Mouse (Mus musculus) megakaryocyte, embryonic 14.5 days (primary cell): ENCODE results near the gene Cyp2c70. TPM values are rescaled to one million over a fixed set of nuclear protein-coding genes. Genes with fewer than 3 reads are reported as not detected.
"Not testable (repeated sequence)": the region's sequence is repeated elsewhere in the genome, so short reads cannot be mapped to it uniquely, and the experiment has no call there.

Source experiments
- H3K27me3 ChIP-seq: replicated peaks from 2 replicates; pipeline ENCODE3; 2012; ENCODE audit warnings: inconsistent platforms
- H3K36me3 ChIP-seq: replicated peaks from 2 replicates; pipeline ENCODE3; 2012; ENCODE audit warnings: low read length, inconsistent platforms, mixed read lengths
- H3K4me1 ChIP-seq: 2 replicates; pipeline ENCODE4 v1.6.1; 2012; ENCODE audit warnings: inconsistent platforms
- H3K4me3 ChIP-seq: replicated peaks from 2 replicates; pipeline ENCODE3; 2012; ENCODE audit warnings: moderate library complexity, mild to moderate bottlenecking, inconsistent platforms
- H3K9me3 ChIP-seq: 2 replicates; pipeline ENCODE4 v1.6.1; 2012; ENCODE audit warnings: inconsistent platforms
- FLI1 ChIP-seq: IDR thresholded peaks from 2 replicates; pipeline ENCODE4 v1.6.1; 2012; ENCODE audit warnings: low read length, inconsistent platforms, mixed read lengths
- GATA1 ChIP-seq: IDR thresholded peaks from 3 replicates; pipeline ENCODE4 v1.6.1; 2012; ENCODE audit warnings: mixed read lengths, low read length, inconsistent platforms, borderline replicate concordance
- polyA plus RNA-seq: library from polyadenylated mRNA; stranded (reverse); fragments of >175 nt; gene quantifications from 2 replicates; pipeline ENCODE4 v1.2.3, GENCODE M21; 2012; ENCODE audit warnings: low replicate concordance; ENCODE audit not compliant: insufficient read depth

Cyp2c70 gene
- polyA plus RNA-seq, 1 experiment, result not detected

DNA sequence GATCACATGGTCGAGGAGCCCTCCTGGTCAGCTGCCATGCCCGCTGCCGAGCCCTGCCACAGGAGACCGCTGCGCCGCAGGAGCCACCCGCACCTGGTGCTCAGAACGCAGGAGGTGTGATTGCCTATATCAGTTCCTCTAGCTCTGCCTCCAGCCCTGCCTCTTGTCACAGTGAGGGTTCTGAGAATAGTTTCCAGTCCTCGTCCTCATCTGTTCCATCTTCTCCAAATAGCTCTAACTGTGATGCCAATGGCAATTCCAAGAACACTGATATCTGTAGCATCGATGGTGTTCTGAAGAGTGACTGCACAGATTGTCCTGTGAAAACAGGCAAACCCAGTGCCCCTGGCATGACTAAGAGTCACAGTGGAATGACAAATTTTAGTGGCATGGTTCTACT, 3.5 kb upstream of the Cyp2c70 start:
- TF ChIP-seq GATA1 (no peak), FLI1 (no peak)
- Histone ChIP-seq H3K4me3 (no peak overlapping the region), H3K4me1 (no peaks in the 10 kb centered on the region), H3K27me3 (no peaks in the 10 kb centered on the region), H3K9me3 (no peaks in the 10 kb centered on the region), H3K36me3 (no peaks in the 10 kb centered on the region)

GRCm38 (mm10) chr19:40183600-40183999, 3.5 kb downstream of the Cyp2c70 start:
- no peaks in the 10 kb centered on the region for H3K27me3 ChIP-seq
- no peak overlapping the region for H3K4me3 ChIP-seq
- no peaks in the 10 kb centered on the region for H3K4me1 ChIP-seq
- no peaks in the 10 kb centered on the region for H3K9me3 ChIP-seq
- H3K36me3 ChIP-seq, result no peaks in the 10 kb centered on the region
- TF ChIP-seq FLI1, result no peak
- no peak for TF ChIP-seq GATA1

DNA sequence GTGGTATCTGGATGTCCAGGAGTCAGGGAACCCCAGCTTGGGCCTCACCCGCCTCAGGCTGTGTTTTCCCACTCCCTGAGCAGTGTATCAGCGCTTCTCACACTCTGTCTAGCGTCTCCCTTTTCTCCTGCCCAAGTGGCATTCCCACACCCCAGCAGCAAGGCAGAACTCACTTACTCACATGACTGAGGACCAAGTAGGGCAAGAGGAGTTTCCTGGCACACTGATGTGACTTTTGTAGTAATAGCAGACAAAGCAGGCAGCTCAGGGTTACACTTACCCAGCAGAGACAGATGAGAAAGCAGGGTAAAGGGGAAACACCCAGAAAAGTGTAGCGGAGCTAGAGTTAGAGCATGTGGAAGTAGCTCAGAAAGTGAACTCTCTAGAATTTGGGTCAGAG, 8.8 kb downstream of the Cyp2c70 start:
- H3K9me3 ChIP-seq, result no peaks in the 10 kb centered on the region
- H3K4me1 ChIP-seq, result no peaks in the 10 kb centered on the region

GRCm38 (mm10) chr19:40168391-40168790, 18.7 kb downstream of the Cyp2c70 start:
- not testable (repeated sequence) for H3K4me3 ChIP-seq

More for the DNA sequence above, 8.8 kb downstream of the Cyp2c70 start:
- no peaks in the 10 kb centered on the region for H3K36me3 ChIP-seq
- H3K27me3 ChIP-seq, result no peaks in the 10 kb centered on the region
- TF ChIP-seq FLI1, result no peak
- no peak for TF ChIP-seq GATA1
- no peak overlapping the region for H3K4me3 ChIP-seq

GRCm38 (mm10) chr19:40126996-40127395, 60.1 kb downstream of the Cyp2c70 start:
- not testable (repeated sequence) for H3K4me3 ChIP-seq, H3K4me1 ChIP-seq, H3K9me3 ChIP-seq, H3K36me3 ChIP-seq, H3K27me3 ChIP-seq

More at GRCm38 (mm10) chr19:40168391-40168790, 18.7 kb downstream of the Cyp2c70 start:
- not testable (repeated sequence) for H3K27me3 ChIP-seq, H3K4me1 ChIP-seq, H3K36me3 ChIP-seq, H3K9me3 ChIP-seq

DNA sequence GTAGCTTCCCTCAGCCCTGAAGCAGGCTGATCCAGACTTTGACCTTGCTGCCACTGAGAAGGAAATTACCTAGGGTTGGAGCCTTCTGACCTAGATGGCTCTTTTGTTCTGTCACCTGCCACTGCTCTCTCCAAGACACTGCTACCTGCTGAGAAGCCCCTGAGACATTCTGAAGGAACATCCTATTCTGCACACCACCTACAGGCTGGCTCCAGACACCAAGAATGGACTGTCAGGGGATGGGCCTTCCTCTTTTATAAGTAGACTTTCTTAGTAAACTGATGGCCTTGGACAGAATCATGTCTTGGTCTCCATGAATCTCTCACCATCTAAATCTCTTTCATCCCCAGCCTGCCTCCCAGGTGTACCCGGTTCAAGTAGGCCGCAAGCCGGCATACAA, 62.0 kb downstream of the Cyp2c70 start:
- H3K36me3 ChIP-seq, H3K4me1 ChIP-seq, H3K27me3 ChIP-seq, H3K4me3 ChIP-seq, H3K9me3 ChIP-seq: not testable (repeated sequence)

- H3K4me1 ChIP-seq, H3K9me3 ChIP-seq, H3K27me3 ChIP-seq: not testable (repeated sequence)
These were observed 67.5 kb downstream of the Cyp2c70 start for GRCm38 (mm10) chr19:40119624-40120023.

More at GRCm38 (mm10) chr19:40119624-40120023, 67.5 kb downstream of the Cyp2c70 start:
- not testable (repeated sequence) for H3K4me3 ChIP-seq, H3K36me3 ChIP-seq

Other genes starting within 250 kb of the Cyp2c70 start
- not detected in 2 replicates for gene Cyp2c37, start 194.9 kb downstream of the Cyp2c70 start, polyA plus RNA-seq
- not detected in 2 replicates for gene Cyp2c54, start 113.5 kb downstream of the Cyp2c70 start, polyA plus RNA-seq
- not detected in 2 replicates for gene Cyp2c50, start 97.6 kb downstream of the Cyp2c70 start, polyA plus RNA-seq
- 77.9 and 155 TPM in 2 replicates for gene Pdlim1, start 84.5 kb upstream of the Cyp2c70 start, polyA plus RNA-seq